Mouse (Mus musculus) megakaryocyte, embryonic 14.5 days (primary cell): ENCODE data around the gene Alyref. TPM values are rescaled to one million over a fixed set of nuclear protein-coding genes. Genes with fewer than 3 reads are reported as not detected.
A peak's percentile ranks its signal among the peaks of the same experiment; 100 is the strongest.

Experiments used
- H3K27me3 ChIP-seq: replicated peaks from 2 replicates; pipeline ENCODE3; 2012; ENCODE audit warnings: inconsistent platforms
- H3K36me3 ChIP-seq: replicated peaks from 2 replicates; pipeline ENCODE3; 2012; ENCODE audit warnings: low read length, inconsistent platforms, mixed read lengths
- H3K4me1 ChIP-seq: 2 replicates; pipeline ENCODE4 v1.6.1; 2012; ENCODE audit warnings: inconsistent platforms
- H3K4me3 ChIP-seq: replicated peaks from 2 replicates; pipeline ENCODE3; 2012; ENCODE audit warnings: moderate library complexity, mild to moderate bottlenecking, inconsistent platforms
- H3K9me3 ChIP-seq: 2 replicates; pipeline ENCODE4 v1.6.1; 2012; ENCODE audit warnings: inconsistent platforms
- FLI1 ChIP-seq: IDR thresholded peaks from 2 replicates; pipeline ENCODE4 v1.6.1; 2012; ENCODE audit warnings: low read length, inconsistent platforms, mixed read lengths
- GATA1 ChIP-seq: IDR thresholded peaks from 3 replicates; pipeline ENCODE4 v1.6.1; 2012; ENCODE audit warnings: mixed read lengths, low read length, inconsistent platforms, borderline replicate concordance
- polyA plus RNA-seq: library from polyadenylated mRNA; stranded (reverse); fragments of >175 nt; gene quantifications from 2 replicates; pipeline ENCODE4 v1.2.3, GENCODE M21; 2012; ENCODE audit warnings: low replicate concordance; ENCODE audit not compliant: insufficient read depth

Alyref gene
- polyA plus RNA-seq, 1 experiment, result 253 TPM

DNA sequence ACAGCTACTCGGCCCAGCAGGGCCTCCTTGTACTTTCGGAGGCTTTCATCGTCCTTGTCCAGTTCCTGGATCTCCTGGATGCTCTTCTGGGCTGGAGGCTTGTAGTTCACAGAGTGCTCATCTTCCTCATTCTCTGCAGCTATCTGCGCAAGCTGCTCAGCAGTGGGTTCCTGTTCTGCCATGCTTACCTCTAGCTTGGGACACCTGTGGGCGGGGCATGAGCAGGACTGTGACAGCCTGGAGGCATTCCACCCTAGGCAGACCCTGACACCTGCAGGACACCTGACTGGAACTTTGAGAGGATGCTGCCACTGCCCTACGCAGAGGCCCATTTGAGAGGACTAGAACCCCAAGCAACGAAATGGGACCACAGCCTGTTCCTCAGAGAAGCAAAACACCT is 18.0 kb downstream of the Alyref start:
- Histone ChIP-seq H3K4me1 (peaks cover 66% of the 10 kb centered on the region), H3K4me3 (peak overlapping the region; percentile 98), H3K27me3 (no peaks in the 10 kb centered on the region), H3K9me3 (no peaks in the 10 kb centered on the region), H3K36me3 (peaks cover 54% of the 10 kb centered on the region)
- TF ChIP-seq GATA1, result no peak
- TF ChIP-seq FLI1, result no peak

DNA sequence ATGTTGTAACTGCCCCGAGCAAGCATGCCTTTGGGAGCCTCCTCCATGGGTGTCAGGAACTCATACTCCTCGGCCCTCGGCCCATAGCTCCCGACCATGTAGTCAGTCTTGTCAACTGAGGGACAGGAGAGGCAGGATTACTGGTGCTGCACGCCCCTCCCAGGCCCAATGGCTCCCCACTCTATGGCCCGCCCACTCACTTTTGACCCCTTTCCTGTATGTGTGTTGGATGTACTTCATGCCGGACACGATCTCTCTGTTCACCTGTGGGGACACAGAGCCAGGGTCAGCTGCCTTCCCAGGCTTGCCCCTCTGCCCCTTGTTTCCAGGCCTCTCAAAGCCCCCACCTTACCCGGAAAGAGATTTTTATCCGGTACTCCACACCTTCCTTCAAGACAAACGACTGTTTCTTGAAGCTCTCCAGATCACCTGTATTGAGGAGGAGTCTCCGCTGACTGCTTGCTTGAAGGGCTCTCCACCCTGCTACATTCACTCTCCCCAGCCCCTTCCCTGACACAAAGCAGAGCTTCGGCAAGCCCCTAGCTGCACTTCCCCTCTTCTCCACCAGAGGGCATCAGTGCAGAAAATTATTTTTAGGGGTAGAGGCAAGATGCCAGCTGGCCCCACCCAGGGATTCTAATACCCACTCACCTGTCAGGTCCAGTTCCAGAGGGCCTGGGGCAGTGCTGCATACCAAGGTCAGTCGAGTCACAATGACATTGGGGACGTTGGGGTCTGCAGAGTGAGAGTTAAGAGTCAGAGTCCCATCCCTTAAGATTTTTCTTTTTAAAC is 18.7 kb downstream of the Alyref start:
- H3K27me3 ChIP-seq, result no peaks in the 10 kb centered on the region
- TF ChIP-seq FLI1, result no peak
- TF ChIP-seq GATA1, result no peak
- peaks cover 51% of the 10 kb centered on the region for H3K36me3 ChIP-seq
- H3K4me1 ChIP-seq, result peaks cover 73% of the 10 kb centered on the region
- H3K4me3 ChIP-seq, result peak overlapping the region; percentile 98
- no peaks in the 10 kb centered on the region for H3K9me3 ChIP-seq

GRCm38 (mm10) chr11:120578694-120579243 is 19.4 kb downstream of the Alyref start:
- Histone ChIP-seq H3K4me1 (peaks cover 78% of the 10 kb centered on the region), H3K36me3 (peaks cover 47% of the 10 kb centered on the region), H3K9me3 (no peaks in the 10 kb centered on the region), H3K27me3 (no peaks in the 10 kb centered on the region), H3K4me3 (peak overlapping the region; percentile 98)
- TF ChIP-seq GATA1, result no peak
- TF ChIP-seq FLI1, result no peak

DNA sequence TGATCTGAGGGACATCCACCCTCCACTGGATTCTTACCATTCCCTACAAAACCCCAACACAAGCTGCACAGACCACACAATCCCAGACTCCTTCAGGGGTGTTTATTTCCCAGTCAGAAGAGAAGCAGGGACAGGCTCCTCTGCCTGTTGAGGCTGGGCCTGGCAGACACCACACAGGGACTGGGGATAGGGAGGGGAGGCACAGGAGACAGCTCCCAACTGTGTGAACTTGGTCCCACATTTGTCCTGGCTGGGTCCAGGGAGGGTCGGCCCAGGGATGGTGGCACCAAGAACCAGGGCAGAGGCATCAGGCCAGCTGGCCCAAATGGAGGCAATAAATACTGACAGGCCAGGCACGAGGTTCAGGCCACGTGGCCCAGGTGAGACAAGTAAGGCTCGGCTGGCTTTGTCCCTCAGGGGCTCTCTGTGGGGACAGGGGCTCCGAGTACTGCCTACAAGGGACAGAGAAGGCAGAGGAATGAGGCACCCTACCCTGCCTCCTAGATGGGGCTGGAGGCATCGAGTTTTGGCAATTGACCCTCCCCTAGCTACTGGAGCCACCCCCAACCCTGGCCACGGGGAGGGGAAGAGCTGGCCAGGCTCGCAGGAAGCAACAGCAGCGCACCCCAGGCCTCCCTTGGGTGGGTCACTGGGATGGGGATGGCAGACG is 20.0 kb downstream of the Alyref start:
- peaks cover 46% of the 10 kb centered on the region for H3K36me3 ChIP-seq
- no peak for TF ChIP-seq FLI1
- TF ChIP-seq GATA1, result no peak
- no peaks in the 10 kb centered on the region for H3K27me3 ChIP-seq
- no peaks in the 10 kb centered on the region for H3K9me3 ChIP-seq
- H3K4me3 ChIP-seq, result peak overlapping the region; percentile 71
- peaks cover 78% of the 10 kb centered on the region for H3K4me1 ChIP-seq

DNA sequence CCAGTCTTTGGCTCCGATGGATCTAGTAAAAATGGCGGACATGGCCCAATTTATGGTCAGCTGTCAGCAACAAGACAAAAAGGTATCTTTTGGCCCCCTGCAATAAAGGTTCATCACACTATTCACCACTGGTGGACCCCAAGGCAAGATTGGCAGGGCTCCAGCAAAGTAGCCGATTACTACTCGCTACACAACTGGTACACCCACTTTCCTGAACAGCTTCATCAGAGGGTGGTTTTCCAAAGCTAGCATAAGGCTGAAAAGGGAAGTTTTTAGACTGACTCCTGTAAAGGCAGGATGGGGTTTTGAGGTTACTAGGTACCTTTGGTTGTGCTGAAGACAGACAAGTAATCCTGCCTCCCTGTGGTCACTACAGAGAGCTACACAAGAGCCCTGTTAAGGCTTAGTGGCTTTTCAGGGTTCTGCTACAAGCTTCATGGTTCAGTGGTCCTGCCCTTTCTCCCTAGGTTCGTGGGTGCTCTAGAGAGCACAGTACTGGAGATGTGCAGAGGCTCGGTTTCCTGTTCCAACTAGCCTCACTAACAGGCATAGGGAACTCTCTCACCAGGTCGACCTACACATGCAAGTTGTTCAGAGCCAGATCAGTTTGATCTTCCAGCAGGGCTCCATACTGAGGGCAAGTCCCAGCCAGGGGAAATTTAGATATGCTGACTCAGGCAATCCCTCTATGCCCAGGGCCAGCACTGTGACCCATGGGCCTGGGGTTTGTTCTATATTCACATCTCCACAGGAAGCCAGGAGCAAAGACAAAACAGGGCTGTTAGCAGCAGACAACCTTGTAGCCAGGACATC is 20.7 kb downstream of the Alyref start:
- no peak for TF ChIP-seq FLI1
- no peak for TF ChIP-seq GATA1
- peaks cover 74% of the 10 kb centered on the region for H3K4me1 ChIP-seq
- H3K27me3 ChIP-seq, result no peaks in the 10 kb centered on the region
- no peak overlapping the region for H3K4me3 ChIP-seq
- no peaks in the 10 kb centered on the region for H3K9me3 ChIP-seq
- H3K36me3 ChIP-seq, result peaks cover 46% of the 10 kb centered on the region

DNA sequence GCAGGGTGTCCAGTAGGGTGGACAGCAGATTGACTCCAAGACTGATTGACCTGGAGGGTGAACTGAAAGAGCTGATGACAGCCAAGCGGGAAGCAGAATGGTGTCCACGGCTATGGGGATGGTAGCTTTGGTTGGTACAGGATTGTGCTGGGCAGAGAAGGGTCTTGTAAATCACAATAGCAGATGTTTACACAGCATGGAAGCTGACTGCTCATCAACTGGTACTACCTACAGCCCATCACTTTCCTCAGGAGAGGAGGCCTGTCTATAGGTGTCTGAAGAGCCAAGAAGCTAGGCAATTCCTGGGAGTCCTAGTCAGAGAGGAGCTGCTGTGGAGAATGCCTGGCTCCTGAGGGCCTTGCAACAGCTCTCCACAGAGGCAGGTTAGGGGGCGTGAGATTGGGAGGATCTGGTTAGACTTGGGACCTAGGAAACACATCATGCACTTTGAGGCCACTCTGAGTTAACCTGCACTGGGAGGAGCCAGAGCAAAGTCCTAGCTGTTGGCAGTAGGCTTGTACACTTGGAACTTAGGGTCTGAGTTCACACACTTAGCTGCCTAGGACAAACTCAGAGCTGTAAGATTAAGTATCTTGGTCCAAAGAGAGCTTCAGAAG is 21.7 kb downstream of the Alyref start:
- H3K4me3 ChIP-seq, result peak overlapping the region; percentile 23
- peaks cover 47% of the 10 kb centered on the region for H3K36me3 ChIP-seq
- H3K27me3 ChIP-seq, result no peaks in the 10 kb centered on the region
- TF ChIP-seq GATA1 (no peak), FLI1 (no peak)
- H3K4me1 ChIP-seq, result peaks cover 74% of the 10 kb centered on the region
- H3K9me3 ChIP-seq, result no peaks in the 10 kb centered on the region

DNA sequence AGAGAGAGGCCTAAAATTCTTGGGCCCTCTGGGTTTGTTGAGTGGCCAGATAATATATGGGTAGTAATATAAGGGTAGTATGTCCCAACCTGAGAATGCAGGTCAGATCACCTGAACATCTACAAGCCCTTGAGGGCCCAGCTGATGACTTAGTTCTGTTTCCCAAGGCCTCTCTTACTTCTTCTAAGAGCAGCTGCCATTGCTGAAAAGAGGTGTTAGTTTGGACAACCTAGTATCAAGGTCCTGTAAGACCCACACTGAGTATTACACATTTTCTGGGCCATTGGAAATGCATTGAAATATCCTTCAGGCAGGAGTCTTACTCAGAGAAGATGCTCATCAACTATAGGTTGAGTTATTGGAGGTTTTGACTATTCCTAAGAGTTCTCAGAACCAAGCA is 22.2 kb downstream of the Alyref start:
- Histone ChIP-seq H3K9me3 (no peaks in the 10 kb centered on the region), H3K36me3 (peaks cover 52% of the 10 kb centered on the region), H3K27me3 (no peaks in the 10 kb centered on the region), H3K4me1 (peaks cover 79% of the 10 kb centered on the region), H3K4me3 (no peak overlapping the region)
- TF ChIP-seq FLI1, result no peak
- no peak for TF ChIP-seq GATA1

- H3K9me3 ChIP-seq, result no peaks in the 10 kb centered on the region
These were observed 23.1 kb downstream of the Alyref start for GRCm38 (mm10) chr11:120575046-120575445.

DNA sequence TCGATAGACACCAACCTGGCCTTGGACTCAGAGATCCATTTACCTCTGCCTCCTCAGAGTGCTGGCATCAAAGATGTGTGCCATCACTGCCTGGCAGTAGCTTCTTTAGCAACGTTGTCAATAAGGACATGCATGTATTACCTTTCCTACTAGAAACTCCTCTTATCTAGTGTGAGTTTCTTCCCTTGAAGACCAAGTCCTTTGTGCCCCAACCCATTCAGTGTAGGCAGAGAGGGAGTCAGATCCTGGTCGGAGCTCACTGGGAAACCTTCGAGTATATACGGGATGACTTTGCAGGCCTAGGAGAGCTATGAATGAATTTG is 23.9 kb downstream of the Alyref start:
- Histone ChIP-seq H3K27me3 (no peaks in the 10 kb centered on the region), H3K4me1 (peaks cover 77% of the 10 kb centered on the region), H3K9me3 (no peaks in the 10 kb centered on the region), H3K4me3 (peak overlapping the region; percentile 99), H3K36me3 (peaks cover 53% of the 10 kb centered on the region)
- TF ChIP-seq GATA1, result no peak
- TF ChIP-seq FLI1, result no peak

More at GRCm38 (mm10) chr11:120575046-120575445, 23.1 kb downstream of the Alyref start:
- TF ChIP-seq FLI1 (no peak), GATA1 (no peak)
- Histone ChIP-seq H3K4me1 (peaks cover 83% of the 10 kb centered on the region), H3K27me3 (no peaks in the 10 kb centered on the region), H3K4me3 (peak overlapping the region; percentile 38), H3K36me3 (peaks cover 58% of the 10 kb centered on the region)
